Mouse (Mus musculus) midbrain, embryonic 14.5 days (tissue): ENCODE measurements around the gene Gm2956. TPM values are rescaled to one million over a fixed set of nuclear protein-coding genes. Genes with fewer than 3 reads are reported as not detected.
"Not testable (repeated sequence)": the region's sequence is repeated elsewhere in the genome, so short reads cannot be mapped to it uniquely, and the experiment has no call there.

Experiments
- ATAC-seq: fragments of 200-750 bp; cut with Nextera tagmentation; 2 replicates; pipeline ENCODE4 v1.8.0; 2017; ENCODE audit warnings: moderate number of reproducible peaks, moderate library complexity; ENCODE audit not compliant: low FRiP score, low TSS enrichment
- DNase-seq: peaks from one replicate; pipeline ENCODE4 v3.0.0-alpha.2; 2015
- H3K27ac ChIP-seq: fragments of 300-500 bp; sonication (generic); replicated peaks from 2 replicates; pipeline ENCODE4 v1.5.1; 2014; ENCODE audit warnings: mild to moderate bottlenecking, low read depth, low read length, moderate library complexity
- H3K27me3 ChIP-seq: fragments of 300-500 bp; sonication (generic); 2 replicates; pipeline ENCODE4 v1.6.1; 2014; ENCODE audit warnings: low read length, control low read depth, mixed read lengths; ENCODE audit not compliant: control insufficient read depth, insufficient read depth
- H3K36me3 ChIP-seq: fragments of 300-500 bp; sonication (generic); 2 replicates; pipeline ENCODE4 v1.6.1; 2014; ENCODE audit warnings: low read length, control low read depth; ENCODE audit not compliant: control insufficient read depth, insufficient read depth
- H3K4me1 ChIP-seq: fragments of 300-500 bp; sonication (generic); 2 replicates; pipeline ENCODE4 v1.6.1; 2014; ENCODE audit warnings: mild to moderate bottlenecking, antibody characterized with exemption, low read length, control low read depth; ENCODE audit not compliant: control insufficient read depth, insufficient read depth
- H3K4me2 ChIP-seq: fragments of 300-500 bp; sonication (generic); 2 replicates; pipeline ENCODE4 v1.6.1; 2014; ENCODE audit warnings: mild to moderate bottlenecking, low read length, moderate library complexity
- H3K4me3 ChIP-seq: fragments of 300-500 bp; sonication (generic); replicated peaks from 2 replicates; pipeline ENCODE4 v1.5.1; 2014; ENCODE audit warnings: low read depth, low read length
- H3K9ac ChIP-seq: fragments of 300-500 bp; sonication (generic); replicated peaks from 2 replicates; pipeline ENCODE4 v1.6.1; 2014; ENCODE audit warnings: mild to moderate bottlenecking, low read length, moderate library complexity
- H3K9me3 ChIP-seq: fragments of 300-500 bp; sonication (generic); 2 replicates; pipeline ENCODE4 v1.6.1; 2016; ENCODE audit warnings: low read length, control low read depth, mixed read lengths; ENCODE audit not compliant: control insufficient read depth
- WGBS: fragments of 180-500 bp; shearing (Covaris S2); extraction: QIAGEN DNeasy Blood & Tissue Kit; methylation state at CpG from one replicate; pipeline ENCODE4 v1.1.7; 2014; 5-methylcytosine and 5-hydroxymethylcytosine counted together
- polyA plus RNA-seq: library from polyadenylated mRNA; unstranded; fragments of >200 nt; fragmentation: Nextera tagmentation; extraction: Ambion mirVana; gene quantifications from 2 replicates; pipeline ENCODE4 v1.2.1, GENCODE M21; 2014

Gene Gm2956
- 0.33 TPM in 1 of 2 replicates, not detected in the other for polyA plus RNA-seq

DNA sequence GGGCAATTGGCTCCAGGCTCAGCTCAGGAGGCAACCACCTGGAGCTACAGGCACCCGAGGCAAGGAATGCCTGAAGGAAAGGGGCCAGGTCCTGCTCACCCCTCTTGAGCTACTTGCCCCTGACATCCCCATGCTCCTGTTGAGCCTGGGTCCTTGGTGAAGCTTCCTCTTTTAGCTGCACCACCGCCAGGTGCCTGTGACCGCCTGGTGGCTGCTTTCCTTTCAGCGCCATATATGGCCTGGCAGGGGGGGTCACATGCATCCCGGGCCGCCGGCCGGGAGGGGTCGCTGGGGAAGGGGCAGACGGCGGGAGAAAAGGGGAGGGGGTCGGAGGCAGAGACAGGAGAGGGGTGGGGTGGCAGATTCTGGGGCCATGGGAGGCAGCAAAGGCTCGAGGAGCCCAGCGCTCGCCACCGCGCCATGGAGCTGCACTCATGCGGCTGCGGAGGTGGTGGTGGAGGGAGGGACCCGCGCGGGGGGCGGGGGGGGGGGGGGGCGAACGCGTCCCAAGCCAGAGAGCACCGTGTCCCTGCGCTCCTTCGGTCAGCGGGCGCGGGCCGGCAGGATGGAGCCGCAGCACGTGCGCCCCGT, at the start of gene Gm2956:
Gene Gm2956, plus strand, starts transcription at position 541 of the 591 bp plus-strand sequence.
- H3K9me3 ChIP-seq, H3K36me3 ChIP-seq, DNase-seq, H3K27ac ChIP-seq, H3K4me1 ChIP-seq, ATAC-seq, H3K27me3 ChIP-seq: not testable (repeated sequence)
- peak within 1 kb of the TSS; percentile 43; the same call in 1 of the 2 replicates for H3K9ac ChIP-seq
- peak within 1 kb of the TSS; percentile 47 for H3K4me2 ChIP-seq
- H3K4me3 ChIP-seq = peak within 1 kb of the TSS; percentile 31
- 5% methylated on average over 3 of the region's 37 CpGs for WGBS

DNA sequence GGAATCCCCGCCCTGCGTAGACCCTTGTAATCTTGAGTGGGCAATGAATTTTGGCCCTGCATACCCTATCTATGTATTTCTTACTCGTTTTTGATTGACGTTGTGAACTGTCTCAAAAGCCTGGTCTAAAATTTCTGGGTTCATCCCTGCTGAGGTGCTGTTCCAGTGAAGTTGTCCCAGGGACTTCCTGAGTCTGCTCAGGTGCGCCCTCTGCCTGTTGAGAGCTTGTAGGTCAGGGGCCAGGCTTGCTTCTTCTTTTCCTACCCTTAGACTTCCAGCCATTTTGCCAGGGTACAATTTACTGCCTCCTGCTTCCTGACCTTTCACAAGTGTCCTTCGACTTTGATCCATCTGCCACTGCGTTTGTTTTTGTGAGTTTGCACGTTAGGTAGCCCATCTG, 979 bp downstream of the Gm2956 start:
- not testable (repeated sequence) for H3K27ac ChIP-seq, ATAC-seq, H3K9ac ChIP-seq, DNase-seq, H3K27me3 ChIP-seq, H3K36me3 ChIP-seq, H3K9me3 ChIP-seq, H3K4me1 ChIP-seq
- WGBS = 3% methylated on average over 4 of the region's 8 CpGs
- Histone ChIP-seq H3K4me2 (peak overlapping the region; percentile 37), H3K4me3 (0 out of 2 replicates have a peak overlapping the region, but pooled peaks have one; percentile 17)

DNA sequence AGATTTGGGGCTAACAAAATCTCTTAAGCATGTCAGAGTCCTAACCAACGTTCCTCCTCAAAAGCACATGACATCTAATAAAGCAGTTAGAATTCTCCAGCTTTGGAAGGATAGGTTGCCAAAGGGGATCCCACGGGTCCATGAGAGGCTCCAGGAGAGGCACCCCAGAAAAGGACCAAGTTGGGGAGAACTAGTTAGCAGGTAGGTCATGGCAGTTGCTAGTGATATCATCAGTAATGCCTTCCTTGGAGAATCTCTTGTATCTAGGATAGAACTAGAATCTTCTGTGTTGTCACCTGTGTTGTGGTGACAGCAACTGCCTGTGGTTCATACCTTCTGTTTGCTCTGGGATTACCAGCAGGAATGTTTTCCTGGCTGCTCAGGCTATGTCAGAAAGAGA, 62.4 kb downstream of the Gm2956 start, which contains the start of gene Gm10413:
Gene Gm10413, plus strand, starts transcription at position 301 of the 400 bp plus-strand sequence.
- DNase-seq, H3K4me3 ChIP-seq, H3K27me3 ChIP-seq, H3K9ac ChIP-seq, H3K4me2 ChIP-seq, H3K36me3 ChIP-seq, H3K27ac ChIP-seq, H3K9me3 ChIP-seq, ATAC-seq, H3K4me1 ChIP-seq: not testable (repeated sequence)
- WGBS = no CpG with 5 or more reads among the region's 2 CpGs

Other genes starting within 250 kb of the Gm2956 start
- not detected in 2 replicates for gene Gm10340, start 198.6 kb upstream of the Gm2956 start, polyA plus RNA-seq
- 0.72 TPM in 1 of 2 replicates, not detected in the other for gene Gm5795, start 144.4 kb upstream of the Gm2956 start, polyA plus RNA-seq
- 24.7 and 32.4 TPM in 2 replicates for gene D830030K20Rik, start 124.1 kb upstream of the Gm2956 start, polyA plus RNA-seq
- gene Gm10413, start 62.5 kb downstream of the Gm2956 start, polyA plus RNA-seq = not detected in 2 replicates
- gene Gm10409, start 80.0 kb downstream of the Gm2956 start, polyA plus RNA-seq = 16.6 and 23.7 TPM in 2 replicates
- gene Gm3005, start 95.5 kb downstream of the Gm2956 start, polyA plus RNA-seq = 10.9 and 15.7 TPM in 2 replicates
- gene Gm10408, start 116.8 kb downstream of the Gm2956 start, polyA plus RNA-seq = 0.39 TPM in 1 of 2 replicates, not detected in the other